Mouse (Mus musculus) neural tube, embryonic 14.5 days (tissue): ENCODE measurements around the gene Atxn1. TPM values are rescaled to one million over a fixed set of nuclear protein-coding genes. Genes with fewer than 3 reads are reported as not detected.
A peak's percentile ranks its signal among the peaks of the same experiment; 100 is the strongest.

Experiments used
- ATAC-seq: fragments of 200-750 bp; cut with Nextera tagmentation; 2 replicates; pipeline ENCODE4 v1.8.0; 2017; ENCODE audit warnings: low read depth, mild to moderate bottlenecking, moderate TSS enrichment, moderate library complexity
- H3K27ac ChIP-seq: fragments of 300-500 bp; sonication (generic); 2 replicates; pipeline ENCODE4 v1.5.1; 2014; ENCODE audit warnings: low read depth, mild to moderate bottlenecking, control low read depth, low read length, moderate library complexity, mixed read lengths
- H3K27me3 ChIP-seq: fragments of 300-500 bp; sonication (generic); 2 replicates; pipeline ENCODE4 v1.6.1; 2014; ENCODE audit warnings: low read length; ENCODE audit not compliant: control insufficient read depth, insufficient read depth
- H3K36me3 ChIP-seq: fragments of 300-500 bp; sonication (generic); 2 replicates; pipeline ENCODE4 v1.6.1; 2014; ENCODE audit warnings: low read length, mixed read lengths; ENCODE audit not compliant: control insufficient read depth, insufficient read depth
- H3K4me1 ChIP-seq: fragments of 300-500 bp; sonication (generic); 2 replicates; pipeline ENCODE4 v1.6.1; 2014; ENCODE audit warnings: low read length; ENCODE audit not compliant: control insufficient read depth, insufficient read depth
- H3K4me2 ChIP-seq: fragments of 300-500 bp; sonication (generic); 2 replicates; pipeline ENCODE4 v1.6.1; 2014; ENCODE audit warnings: mild to moderate bottlenecking, low read depth, low read length, control low read depth
- H3K4me3 ChIP-seq: fragments of 300-500 bp; sonication (generic); 2 replicates; pipeline ENCODE4 v1.5.1; 2014; ENCODE audit warnings: low read depth, low read length, control low read depth, mixed read lengths
- H3K9ac ChIP-seq: fragments of 300-500 bp; sonication (generic); replicated peaks from 2 replicates; pipeline ENCODE4 v1.6.1; 2014; ENCODE audit warnings: low read depth, mild to moderate bottlenecking, control low read depth, low read length, mixed read lengths
- H3K9me3 ChIP-seq: fragments of 300-500 bp; sonication (generic); 2 replicates; pipeline ENCODE4 v1.6.1; 2016; ENCODE audit warnings: low read length; ENCODE audit not compliant: control insufficient read depth
- WGBS: fragments of 180-500 bp; shearing (Covaris S2); extraction: QIAGEN DNeasy Blood & Tissue Kit; methylation state at CpG from one replicate; pipeline ENCODE4 v1.1.7; 2014; 5-methylcytosine and 5-hydroxymethylcytosine counted together
- polyA plus RNA-seq: library from polyadenylated mRNA; unstranded; fragments of >200 nt; fragmentation: Nextera tagmentation; extraction: Ambion mirVana; gene quantifications from 2 replicates; pipeline ENCODE4 v1.2.1, GENCODE M21; 2014

The Atxn1 gene
- polyA plus RNA-seq, result 7.5 and 9.4 TPM in 2 replicates

DNA sequence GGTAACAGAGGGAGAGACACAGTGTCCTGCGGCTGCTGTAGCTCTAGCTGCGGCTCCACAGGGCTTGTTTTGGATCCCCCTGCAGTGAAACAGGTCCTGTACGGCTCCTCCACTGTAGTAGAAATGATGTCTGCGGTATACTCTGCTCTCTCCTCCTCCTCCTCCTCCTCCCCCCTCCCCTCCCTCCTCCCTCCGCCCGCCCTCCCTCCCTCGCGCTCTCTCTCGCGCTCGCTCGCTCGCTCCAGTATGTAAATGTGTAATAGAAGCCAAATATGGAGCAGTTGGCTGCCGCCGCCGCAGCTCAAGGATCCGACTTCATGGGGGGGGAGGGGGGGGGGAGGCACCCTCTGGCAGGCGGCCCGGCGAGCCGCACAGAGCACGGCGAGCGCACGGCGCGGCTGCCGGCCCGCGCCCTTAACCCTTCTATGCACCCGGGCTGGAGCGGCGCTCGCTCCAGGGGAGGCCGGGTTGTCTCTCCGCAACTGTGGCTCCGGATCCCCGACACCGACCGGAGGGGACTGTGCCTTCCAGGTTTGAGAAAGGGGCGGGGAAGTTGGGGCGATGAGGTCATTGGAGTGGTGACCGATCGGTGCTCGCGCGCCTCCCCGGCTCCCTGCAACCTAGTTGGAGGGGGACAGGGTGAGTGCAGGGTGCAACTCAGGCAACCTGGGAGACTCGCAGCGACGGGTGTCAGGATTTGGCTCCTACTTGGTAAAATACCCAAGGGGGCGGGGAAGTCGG is at the start of gene Atxn1:
Gene Atxn1, minus strand, starts transcription at position 156 of the 741 bp plus-strand sequence.
- H3K27ac ChIP-seq, result peak within 1 kb of the TSS; percentile 96
- peak within 1 kb of the TSS; percentile 69 for H3K4me2 ChIP-seq
- H3K27me3 ChIP-seq, result 0 out of 2 replicates have a peak, but pooled peaks cover 3% of the 10 kb centered on the region
- peak within 1 kb of the TSS; percentile 77 for H3K4me3 ChIP-seq
- H3K36me3 ChIP-seq, result no peaks in the 10 kb centered on the region
- H3K4me1 ChIP-seq, result peaks cover 16% of the 10 kb centered on the region
- under 1% methylated on average over 39 of the region's 53 CpGs for WGBS
- ATAC-seq, result peak; percentile 77
- peak within 1 kb of the TSS; percentile 94 for H3K9ac ChIP-seq
- H3K9me3 ChIP-seq, result no peaks in the 10 kb centered on the region

GRCm38 (mm10) chr13:46011232-46011631 is 46.4 kb upstream of the Atxn1 start:
- H3K4me2 ChIP-seq, result no peak overlapping the region
- no peak overlapping the region for H3K4me3 ChIP-seq
- no peak overlapping the region for H3K9ac ChIP-seq
- no peak overlapping the region for H3K27ac ChIP-seq
- H3K9me3 ChIP-seq, result no peaks in the 10 kb centered on the region
- H3K36me3 ChIP-seq, result no peaks in the 10 kb centered on the region
- H3K27me3 ChIP-seq, result no peaks in the 10 kb centered on the region
- no peak for ATAC-seq
- 39% methylated on average over 9 of the region's 9 CpGs for WGBS
- peaks cover 16% of the 10 kb centered on the region for H3K4me1 ChIP-seq

GRCm38 (mm10) chr13:46010075-46010474 is 45.3 kb upstream of the Atxn1 start:
- Histone ChIP-seq H3K4me2 (no peak overlapping the region), H3K9ac (no peak overlapping the region), H3K27me3 (no peaks in the 10 kb centered on the region), H3K27ac (no peak overlapping the region), H3K36me3 (no peaks in the 10 kb centered on the region), H3K4me1 (peaks cover 22% of the 10 kb centered on the region), H3K9me3 (no peaks in the 10 kb centered on the region), H3K4me3 (no peak overlapping the region)
- 80% methylated on average over 12 of the region's 12 CpGs for WGBS
- no peak for ATAC-seq

- Histone ChIP-seq H3K9me3 (no peaks in the 10 kb centered on the region), H3K36me3 (no peaks in the 10 kb centered on the region), H3K4me3 (peak overlapping the region; percentile 3; the same call in 1 of the 2 replicates), H3K9ac (peak overlapping the region; percentile 32; the same call in 1 of the 2 replicates), H3K4me2 (peak overlapping the region; percentile 41), H3K27ac (peak overlapping the region; percentile 64), H3K4me1 (peaks cover 22% of the 10 kb centered on the region), H3K27me3 (no peaks in the 10 kb centered on the region)
- WGBS, result 8% methylated on average over 30 of the region's 30 CpGs
- peak; percentile 36; the same call in 1 of the 2 replicates for ATAC-seq
Measured at GRCm38 (mm10) chr13:46008831-46009666, 44.2 kb upstream of the Atxn1 start.

DNA sequence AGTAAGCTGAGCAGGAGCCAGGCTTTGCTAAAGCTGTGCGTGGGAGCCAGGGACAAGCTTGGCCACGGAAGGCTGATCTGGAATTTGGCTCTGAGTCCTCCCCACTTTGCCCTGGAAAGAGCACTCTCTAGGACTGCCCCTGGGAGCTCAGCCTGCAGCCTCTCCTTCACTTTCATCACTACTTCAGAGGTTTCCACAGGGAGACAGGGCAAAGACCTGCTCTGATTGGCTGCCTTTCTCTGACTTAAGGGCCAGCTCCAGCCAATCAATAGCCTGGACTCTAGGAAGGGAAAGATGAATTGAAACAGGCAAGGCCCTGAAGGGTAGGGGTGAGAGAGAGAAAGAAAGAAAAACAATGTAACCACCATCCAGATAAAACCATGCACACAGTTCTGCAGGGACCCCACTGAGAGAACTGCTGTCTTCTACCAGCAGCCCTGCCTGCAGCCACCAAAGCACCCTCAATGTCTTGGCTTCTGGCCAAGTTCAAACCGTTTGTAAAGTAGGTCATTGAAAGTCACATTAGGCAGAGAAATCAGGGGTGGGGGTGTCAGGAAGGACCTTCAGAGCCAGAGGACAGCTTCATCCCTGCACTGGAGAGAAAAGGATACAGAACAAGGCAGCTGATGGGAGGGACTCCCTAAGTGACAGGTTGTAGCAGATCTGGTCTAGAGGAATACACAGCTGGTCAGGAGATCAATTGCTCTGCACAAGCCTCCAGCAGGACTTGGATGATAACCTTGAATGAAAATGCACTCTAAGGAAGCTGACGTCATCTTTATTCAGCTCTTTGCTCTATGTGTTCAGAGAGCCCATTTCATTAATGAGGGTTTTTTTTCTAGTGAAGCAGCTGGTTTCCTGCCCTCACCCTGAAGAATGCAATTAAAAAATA is 41.6 kb upstream of the Atxn1 start:
- H3K4me2 ChIP-seq, result peak overlapping the region; percentile 23
- H3K9me3 ChIP-seq, result no peaks in the 10 kb centered on the region
- H3K4me1 ChIP-seq, result peaks cover 22% of the 10 kb centered on the region
- peak overlapping the region; percentile 36; the same call in 1 of the 2 replicates for H3K27ac ChIP-seq
- no peak overlapping the region; the same call in 1 of the 2 replicates for H3K9ac ChIP-seq
- WGBS, result 11% methylated on average over 4 of the region's 4 CpGs
- H3K4me3 ChIP-seq, result no peak overlapping the region
- peak; percentile 79 for ATAC-seq
- no peaks in the 10 kb centered on the region for H3K27me3 ChIP-seq
- H3K36me3 ChIP-seq, result no peaks in the 10 kb centered on the region

DNA sequence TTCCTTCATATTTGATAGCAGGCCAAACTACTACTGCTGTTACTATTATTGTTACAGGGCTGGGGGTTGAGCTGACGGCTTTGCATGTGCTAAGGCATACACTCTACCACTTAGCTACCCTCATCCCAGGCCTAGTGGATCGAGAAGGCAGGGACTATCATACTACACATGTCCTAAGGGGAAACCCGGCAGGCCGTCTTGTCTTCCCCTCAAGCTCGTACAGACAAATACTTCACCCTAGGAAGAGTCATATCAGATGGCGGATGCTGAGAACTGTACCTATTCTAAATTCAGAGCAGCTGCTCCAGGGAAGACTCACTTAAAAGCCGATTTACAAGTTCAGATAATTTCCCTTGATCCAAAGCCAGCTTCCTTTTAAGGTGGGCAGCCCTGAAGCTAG is 40.8 kb upstream of the Atxn1 start:
- Histone ChIP-seq H3K9me3 (no peaks in the 10 kb centered on the region), H3K9ac (peak overlapping the region; percentile 13; the same call in 1 of the 2 replicates), H3K4me2 (no peak overlapping the region), H3K4me1 (peaks cover 22% of the 10 kb centered on the region), H3K27ac (peak overlapping the region; percentile 36; the same call in 1 of the 2 replicates), H3K36me3 (no peaks in the 10 kb centered on the region), H3K27me3 (no peaks in the 10 kb centered on the region), H3K4me3 (no peak overlapping the region)
- ATAC-seq, result no peak
- 71% methylated on average over 7 of the region's 7 CpGs for WGBS

DNA sequence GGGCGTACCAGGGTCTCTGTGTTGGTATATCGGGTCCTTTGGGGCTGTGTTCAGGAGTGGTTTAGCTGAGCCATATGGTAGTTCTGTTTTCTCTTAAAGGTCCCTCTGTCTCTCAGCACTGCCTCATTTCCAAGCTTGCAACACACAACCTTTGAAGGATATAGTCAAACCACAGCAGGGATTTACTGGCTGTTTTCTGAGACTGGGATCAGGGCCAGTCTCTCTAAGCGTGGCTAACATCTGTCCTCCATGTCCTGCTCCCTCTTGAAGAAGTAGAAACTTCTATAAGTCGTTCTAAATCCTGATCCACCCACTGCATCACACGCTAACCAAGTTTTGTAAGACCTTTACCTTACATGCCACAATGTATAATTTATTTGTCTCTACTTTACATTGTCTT is 36.5 kb upstream of the Atxn1 start:
- Histone ChIP-seq H3K27ac (no peak overlapping the region), H3K27me3 (no peaks in the 10 kb centered on the region), H3K36me3 (no peaks in the 10 kb centered on the region), H3K4me2 (no peak overlapping the region), H3K9me3 (no peaks in the 10 kb centered on the region), H3K4me1 (peaks cover 7% of the 10 kb centered on the region; the same call in 1 of the 2 replicates), H3K4me3 (no peak overlapping the region), H3K9ac (no peak overlapping the region)
- ATAC-seq, result no peak
- 90% methylated on average over 5 of the region's 5 CpGs for WGBS

DNA sequence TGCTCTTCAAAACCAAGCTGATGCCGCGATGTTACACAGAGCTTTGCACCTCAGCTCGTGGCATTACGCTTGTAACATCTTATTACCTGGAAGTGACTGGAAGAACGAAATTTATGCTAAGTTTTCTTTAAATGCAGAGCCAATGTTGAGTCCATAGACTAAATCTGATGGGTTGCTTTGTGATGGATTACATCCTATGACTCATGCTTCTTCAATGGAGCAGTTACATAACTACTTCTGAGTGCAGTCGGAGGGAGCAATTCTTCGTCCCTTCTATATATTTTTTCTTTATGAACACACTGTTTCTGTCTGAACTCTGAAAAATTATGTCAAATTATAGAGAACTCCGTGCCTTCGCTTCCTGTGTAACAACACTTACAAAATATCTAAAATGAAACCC is 28.1 kb upstream of the Atxn1 start:
- Histone ChIP-seq H3K4me1 (no peaks in the 10 kb centered on the region), H3K27ac (no peak overlapping the region), H3K9me3 (no peaks in the 10 kb centered on the region), H3K4me3 (no peak overlapping the region), H3K36me3 (no peaks in the 10 kb centered on the region), H3K9ac (no peak overlapping the region), H3K27me3 (no peaks in the 10 kb centered on the region), H3K4me2 (no peak overlapping the region)
- WGBS, result 89% methylated on average over 9 of the region's 9 CpGs
- ATAC-seq, result no peak
